Mouse (Mus musculus): ENCODE results near the gene Cnot10. TPM values are rescaled to one million over a fixed set of nuclear protein-coding genes. Genes with fewer than 3 reads are reported as not detected.

The Cnot10 gene
- 22.8 and 24.9 TPM in 2 replicates for polyA plus RNA-seq (2015; fragmentation: Nextera tagmentation; extraction: Ambion mirVana)

GRCm38 (mm10) chr9:114639839-114640646 lies at the start of gene Cnot10:
Cnot10 (minus strand) TSS chr9:114640184.
- Histone ChIP-seq H3K9me3 (replicated peaks) (no peaks in the 10 kb centered on the region), H3K4me2 (peak within 1 kb of the TSS; percentile 85), H3K9ac (peak within 1 kb of the TSS; percentile 77), H3K4me3 (replicated peaks) (peak within 1 kb of the TSS; percentile 86), H3K4me1 (replicated peaks) (peaks cover 31% of the 10 kb centered on the region), H3K27ac (replicated peaks) (peak within 1 kb of the TSS; percentile 82), H3K27me3 (peaks cover 20% of the 10 kb centered on the region), H3K36me3 (replicated peaks) (no peaks in the 10 kb centered on the region; the same call in 1 of the 2 replicates)
- ATAC-seq (ENCODE audit: insufficient read depth) = peak; percentile 98
- 4% methylated on average over 51 of the region's 51 CpGs for WGBS (ENCODE audit: insufficient replicate concordance)

GRCm38 (mm10) chr9:114688953-114689407 lies 49.0 kb upstream of the Cnot10 start:
- peak; percentile 87 for ATAC-seq (ENCODE audit: insufficient read depth)
- Histone ChIP-seq H3K9me3 (replicated peaks) (no peaks in the 10 kb centered on the region), H3K36me3 (replicated peaks) (peaks cover 21% of the 10 kb centered on the region), H3K4me3 (replicated peaks) (peak overlapping the region; percentile 86), H3K27me3 (no peaks in the 10 kb centered on the region), H3K27ac (replicated peaks) (peak overlapping the region; percentile 99), H3K9ac (peak overlapping the region; percentile 87), H3K4me1 (replicated peaks) (peaks cover 25% of the 10 kb centered on the region), H3K4me2 (peak overlapping the region; percentile 96)
- 0% methylated on average over 50 of the region's 50 CpGs for WGBS (ENCODE audit: insufficient replicate concordance)

- peak within 1 kb of the TSS; percentile 87 for H3K9ac ChIP-seq
- H3K27me3 ChIP-seq = no peaks in the 10 kb centered on the region
- peak within 1 kb of the TSS; percentile 96 for H3K4me2 ChIP-seq
- peak within 1 kb of the TSS; percentile 99 for H3K27ac ChIP-seq (replicated peaks)
- peak; percentile 97 for ATAC-seq (ENCODE audit: insufficient read depth)
- peaks cover 25% of the 10 kb centered on the region for H3K4me1 ChIP-seq (replicated peaks)
- under 1% methylated on average over 56 of the region's 57 CpGs for WGBS (ENCODE audit: insufficient replicate concordance)
- no peaks in the 10 kb centered on the region for H3K9me3 ChIP-seq (replicated peaks)
- peaks cover 17% of the 10 kb centered on the region for H3K36me3 ChIP-seq (replicated peaks)
- peak within 1 kb of the TSS; percentile 86 for H3K4me3 ChIP-seq (replicated peaks)
Observed at GRCm38 (mm10) chr9:114688252-114688952, 48.4 kb upstream of the Cnot10 start, which contains the start of gene Dync1li1. Dync1li1 (plus strand) TSS chr9:114688790.

- Histone ChIP-seq H3K4me3 (replicated peaks) (peak overlapping the region; percentile 86), H3K27ac (replicated peaks) (no peak overlapping the region), H3K9ac (peak overlapping the region; percentile 76), H3K36me3 (replicated peaks) (peaks cover 13% of the 10 kb centered on the region), H3K4me2 (peak overlapping the region; percentile 96), H3K4me1 (replicated peaks) (peaks cover 25% of the 10 kb centered on the region), H3K9me3 (replicated peaks) (no peaks in the 10 kb centered on the region), H3K27me3 (no peaks in the 10 kb centered on the region)
- WGBS (ENCODE audit: insufficient replicate concordance) = 74% methylated on average over 13 of the region's 13 CpGs
- no peak for ATAC-seq (ENCODE audit: insufficient read depth)
Observed at GRCm38 (mm10) chr9:114687639-114688038, 47.7 kb upstream of the Cnot10 start.

GRCm38 (mm10) chr9:114686245-114686644 lies 46.3 kb upstream of the Cnot10 start:
- H3K9ac ChIP-seq = no peak overlapping the region
- no peak overlapping the region for H3K4me3 ChIP-seq (replicated peaks)
- ATAC-seq (ENCODE audit: insufficient read depth) = no peak
- no peak overlapping the region for H3K27ac ChIP-seq (replicated peaks)
- peaks cover 25% of the 10 kb centered on the region for H3K4me1 ChIP-seq (replicated peaks)
- H3K27me3 ChIP-seq = no peaks in the 10 kb centered on the region
- H3K4me2 ChIP-seq = no peak overlapping the region
- no peaks in the 10 kb centered on the region for H3K9me3 ChIP-seq (replicated peaks)
- H3K36me3 ChIP-seq (replicated peaks) = 0 out of 2 replicates have a peak, but pooled peaks cover 2% of the 10 kb centered on the region
- WGBS (ENCODE audit: insufficient replicate concordance) = 43% methylated on average over 7 of the region's 7 CpGs

GRCm38 (mm10) chr9:114682193-114682592 lies 42.2 kb upstream of the Cnot10 start:
- Histone ChIP-seq H3K4me3 (replicated peaks) (no peak overlapping the region), H3K9ac (no peak overlapping the region), H3K4me1 (replicated peaks) (no peaks in the 10 kb centered on the region), H3K27me3 (no peaks in the 10 kb centered on the region), H3K27ac (replicated peaks) (no peak overlapping the region), H3K9me3 (replicated peaks) (no peaks in the 10 kb centered on the region), H3K4me2 (no peak overlapping the region), H3K36me3 (replicated peaks) (no peaks in the 10 kb centered on the region)
- ATAC-seq (ENCODE audit: insufficient read depth) = no peak
- WGBS (ENCODE audit: insufficient replicate concordance) = 51% methylated on average over 4 of the region's 4 CpGs

GRCm38 (mm10) chr9:114680531-114680930 lies 40.5 kb upstream of the Cnot10 start:
- WGBS (ENCODE audit: insufficient replicate concordance) = 56% methylated on average over 6 of the region's 6 CpGs
- Histone ChIP-seq H3K27me3 (no peaks in the 10 kb centered on the region), H3K9ac (no peak overlapping the region), H3K4me3 (replicated peaks) (no peak overlapping the region), H3K4me1 (replicated peaks) (no peaks in the 10 kb centered on the region), H3K36me3 (replicated peaks) (no peaks in the 10 kb centered on the region), H3K27ac (replicated peaks) (no peak overlapping the region), H3K4me2 (no peak overlapping the region), H3K9me3 (replicated peaks) (no peaks in the 10 kb centered on the region)
- no peak for ATAC-seq (ENCODE audit: insufficient read depth)

GRCm38 (mm10) chr9:114679944-114680343 lies 40.0 kb upstream of the Cnot10 start:
- WGBS (ENCODE audit: insufficient replicate concordance) = 60% methylated on average over 5 of the region's 5 CpGs
- Histone ChIP-seq H3K9ac (no peak overlapping the region), H3K27ac (replicated peaks) (no peak overlapping the region), H3K27me3 (no peaks in the 10 kb centered on the region), H3K4me3 (replicated peaks) (no peak overlapping the region), H3K36me3 (replicated peaks) (no peaks in the 10 kb centered on the region), H3K4me2 (no peak overlapping the region), H3K4me1 (replicated peaks) (no peaks in the 10 kb centered on the region), H3K9me3 (replicated peaks) (no peaks in the 10 kb centered on the region)
- no peak for ATAC-seq (ENCODE audit: insufficient read depth)

- no peaks in the 10 kb centered on the region for H3K4me1 ChIP-seq (replicated peaks)
- no peak for ATAC-seq (ENCODE audit: insufficient read depth)
- H3K4me2 ChIP-seq = no peak overlapping the region
- H3K27ac ChIP-seq (replicated peaks) = no peak overlapping the region
- peaks cover 4% of the 10 kb centered on the region; the same call in 1 of the 2 replicates for H3K27me3 ChIP-seq
- no peak overlapping the region for H3K4me3 ChIP-seq (replicated peaks)
- 59% methylated on average over 5 of the region's 5 CpGs for WGBS (ENCODE audit: insufficient replicate concordance)
- H3K9me3 ChIP-seq (replicated peaks) = no peaks in the 10 kb centered on the region
- no peaks in the 10 kb centered on the region for H3K36me3 ChIP-seq (replicated peaks)
- H3K9ac ChIP-seq = no peak overlapping the region
Observed at GRCm38 (mm10) chr9:114678576-114678975, 38.6 kb upstream of the Cnot10 start.

GRCm38 (mm10) chr9:114673626-114674025 lies 33.6 kb upstream of the Cnot10 start:
- no peaks in the 10 kb centered on the region; the same call in 1 of the 2 replicates for H3K4me1 ChIP-seq (replicated peaks)
- no peak overlapping the region for H3K4me2 ChIP-seq
- peaks cover 26% of the 10 kb centered on the region for H3K27me3 ChIP-seq
- no peaks in the 10 kb centered on the region for H3K9me3 ChIP-seq (replicated peaks)
- 43% methylated on average over 2 of the region's 2 CpGs for WGBS (ENCODE audit: insufficient replicate concordance)
- H3K9ac ChIP-seq = no peak overlapping the region
- H3K27ac ChIP-seq (replicated peaks) = no peak overlapping the region
- H3K4me3 ChIP-seq (replicated peaks) = no peak overlapping the region
- ATAC-seq (ENCODE audit: insufficient read depth) = no peak
- no peaks in the 10 kb centered on the region for H3K36me3 ChIP-seq (replicated peaks)

Data from liver, embryonic 15.5 days (tissue).